Mouse (Mus musculus): ENCODE measurements around the gene Aox4. TPM values are rescaled to one million over a fixed set of nuclear protein-coding genes. Genes with fewer than 3 reads are reported as not detected.

Gene Aox4
- polyA plus RNA-seq, 1 experiment = not detected

DNA sequence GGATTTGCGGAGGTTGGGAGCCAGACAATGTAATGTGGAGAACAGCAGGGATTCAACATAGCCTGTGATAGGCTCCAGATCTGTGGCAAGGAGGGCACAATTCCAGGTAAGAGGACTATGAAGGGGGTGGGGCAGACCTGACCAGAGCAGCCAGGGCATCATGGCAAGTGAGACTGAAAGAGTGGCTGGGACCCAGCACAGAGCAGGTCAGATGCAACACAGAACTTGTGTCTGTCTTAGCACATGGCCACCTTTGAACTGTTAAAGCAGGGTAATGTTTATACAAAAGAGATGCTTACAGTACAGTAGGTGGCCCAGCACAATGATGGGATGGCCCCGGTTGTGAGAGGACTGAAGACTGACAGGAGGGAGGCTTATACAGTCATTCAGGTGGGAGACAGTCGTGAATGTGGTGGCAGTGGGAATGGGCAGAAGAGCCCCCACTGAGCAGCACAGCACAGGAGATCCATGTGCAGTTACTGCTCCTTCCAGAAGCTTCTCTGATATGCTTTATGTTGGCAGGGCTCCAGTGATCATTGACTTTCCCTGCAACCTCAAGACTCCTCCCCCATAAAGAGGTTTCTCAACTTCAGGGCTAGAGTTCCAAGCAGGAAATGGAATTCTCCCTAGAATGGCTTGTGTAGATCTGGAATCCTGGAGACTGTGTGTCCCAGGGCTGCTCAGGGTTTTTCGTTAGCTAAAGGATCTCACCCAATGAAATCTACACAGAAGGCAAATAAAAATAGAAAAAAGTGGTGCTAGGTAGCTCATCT lies 27.5 kb downstream of the Aox4 start:
- H3K27me3 ChIP-seq (ENCODE audit: control insufficient read depth) = no peaks in the 10 kb centered on the region
- no peaks in the 10 kb centered on the region for H3K4me1 ChIP-seq (ENCODE audit: control insufficient read depth)
- no peaks in the 10 kb centered on the region for H3K36me3 ChIP-seq (ENCODE audit: control insufficient read depth)
- H3K9me3 ChIP-seq (ENCODE audit: control insufficient read depth, low read length) = no peaks in the 10 kb centered on the region
- TF ChIP-seq GATA1 (IDR thresholded peaks at IDR 0.05; ENCODE audit: low read length) (no peak), TAL1 (IDR thresholded peaks at IDR 0.05; ENCODE audit: low read length) (no peak)
- no peak overlapping the region for H3K4me3 ChIP-seq (replicated peaks)

- no peaks in the 10 kb centered on the region for H3K27me3 ChIP-seq (ENCODE audit: control insufficient read depth)
- no peaks in the 10 kb centered on the region for H3K36me3 ChIP-seq (ENCODE audit: control insufficient read depth)
- H3K4me3 ChIP-seq (replicated peaks) = no peak overlapping the region
- no peaks in the 10 kb centered on the region for H3K9me3 ChIP-seq (ENCODE audit: control insufficient read depth, low read length)
- no peaks in the 10 kb centered on the region for H3K4me1 ChIP-seq (ENCODE audit: control insufficient read depth)
- TF ChIP-seq GATA1 (IDR thresholded peaks at IDR 0.05; ENCODE audit: low read length) = no peak
- TF ChIP-seq TAL1 (IDR thresholded peaks at IDR 0.05; ENCODE audit: low read length) = no peak
Measured at GRCm38 (mm10) chr1:58238440-58238839, 28.2 kb downstream of the Aox4 start.

- Histone ChIP-seq H3K27me3 (ENCODE audit: control insufficient read depth) (no peaks in the 10 kb centered on the region), H3K4me3 (replicated peaks) (no peak overlapping the region), H3K36me3 (ENCODE audit: control insufficient read depth) (no peaks in the 10 kb centered on the region), H3K9me3 (ENCODE audit: control insufficient read depth, low read length) (no peaks in the 10 kb centered on the region), H3K4me1 (ENCODE audit: control insufficient read depth) (no peaks in the 10 kb centered on the region)
- no peak for TF ChIP-seq TAL1 (IDR thresholded peaks at IDR 0.05; ENCODE audit: low read length)
Measured at GRCm38 (mm10) chr1:58238961-58239360, 28.8 kb downstream of the Aox4 start.

GRCm38 (mm10) chr1:58240347-58240746 lies 30.1 kb downstream of the Aox4 start:
- Histone ChIP-seq H3K4me1 (ENCODE audit: control insufficient read depth) (no peaks in the 10 kb centered on the region), H3K36me3 (ENCODE audit: control insufficient read depth) (no peaks in the 10 kb centered on the region), H3K9me3 (ENCODE audit: control insufficient read depth, low read length) (no peaks in the 10 kb centered on the region), H3K27me3 (ENCODE audit: control insufficient read depth) (no peaks in the 10 kb centered on the region), H3K4me3 (replicated peaks) (no peak overlapping the region)
- TF ChIP-seq GATA1 (IDR thresholded peaks at IDR 0.05; ENCODE audit: low read length) (no peak), TAL1 (IDR thresholded peaks at IDR 0.05; ENCODE audit: low read length) (no peak)

DNA sequence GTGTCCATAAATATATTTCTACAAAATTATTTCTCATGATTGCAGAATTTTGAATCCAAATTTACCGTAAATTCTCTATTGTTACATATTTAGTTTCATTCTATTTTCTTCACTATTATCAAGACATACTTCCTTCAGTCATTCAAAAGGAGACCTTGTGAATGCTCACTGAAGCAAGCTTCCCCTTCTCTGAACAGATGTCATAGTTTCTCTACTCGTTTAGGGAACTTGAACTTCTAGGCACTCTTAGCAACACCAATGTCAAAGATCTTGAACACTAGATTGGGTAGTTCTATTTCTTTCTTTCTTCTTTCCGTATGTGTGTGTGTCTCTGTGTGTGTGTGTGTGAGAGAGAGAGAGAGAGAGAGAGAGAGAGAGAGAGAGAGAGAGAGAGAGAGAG lies 34.3 kb downstream of the Aox4 start:
- Histone ChIP-seq H3K27me3 (ENCODE audit: control insufficient read depth) (no peaks in the 10 kb centered on the region), H3K36me3 (ENCODE audit: control insufficient read depth) (no peaks in the 10 kb centered on the region), H3K4me3 (replicated peaks) (no peak overlapping the region), H3K9me3 (ENCODE audit: control insufficient read depth, low read length) (no peaks in the 10 kb centered on the region), H3K4me1 (ENCODE audit: control insufficient read depth) (no peaks in the 10 kb centered on the region)
- TF ChIP-seq TAL1 (IDR thresholded peaks at IDR 0.05; ENCODE audit: low read length) (no peak), GATA1 (IDR thresholded peaks at IDR 0.05; ENCODE audit: low read length) (no peak)

- Histone ChIP-seq H3K36me3 (ENCODE audit: control insufficient read depth) (no peaks in the 10 kb centered on the region), H3K4me3 (replicated peaks) (no peak overlapping the region), H3K4me1 (ENCODE audit: control insufficient read depth) (no peaks in the 10 kb centered on the region), H3K9me3 (ENCODE audit: control insufficient read depth, low read length) (no peaks in the 10 kb centered on the region), H3K27me3 (ENCODE audit: control insufficient read depth) (no peaks in the 10 kb centered on the region)
- TF ChIP-seq TAL1 (IDR thresholded peaks at IDR 0.05; ENCODE audit: low read length) (no peak), GATA1 (IDR thresholded peaks at IDR 0.05; ENCODE audit: low read length) (no peak)
Measured at GRCm38 (mm10) chr1:58248518-58248917, 38.3 kb downstream of the Aox4 start.

DNA sequence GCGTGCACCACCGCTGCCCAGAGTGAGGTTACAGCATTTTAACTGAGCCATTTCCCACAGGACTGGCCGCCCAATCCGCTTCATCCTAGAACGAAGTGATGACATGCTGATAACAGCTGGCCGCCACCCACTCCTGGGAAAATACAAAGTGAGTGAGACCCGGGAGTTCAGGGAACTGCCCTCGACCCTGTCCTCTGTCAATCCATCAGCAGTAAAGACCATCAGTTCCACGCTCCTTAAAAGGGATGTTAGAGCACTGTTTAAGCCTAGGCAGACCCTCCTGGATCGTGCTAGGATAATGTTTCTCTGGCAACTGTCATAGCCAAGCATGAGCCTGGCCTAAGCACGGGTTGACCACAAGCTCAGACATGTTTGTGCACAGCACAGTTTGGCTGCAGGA lies 43.3 kb downstream of the Aox4 start:
- Histone ChIP-seq H3K4me1 (ENCODE audit: control insufficient read depth) (no peaks in the 10 kb centered on the region), H3K9me3 (ENCODE audit: control insufficient read depth, low read length) (no peaks in the 10 kb centered on the region), H3K4me3 (replicated peaks) (no peak overlapping the region), H3K27me3 (ENCODE audit: control insufficient read depth) (no peaks in the 10 kb centered on the region), H3K36me3 (ENCODE audit: control insufficient read depth) (no peaks in the 10 kb centered on the region)
- no peak for TF ChIP-seq GATA1 (IDR thresholded peaks at IDR 0.05; ENCODE audit: low read length)
- TF ChIP-seq TAL1 (IDR thresholded peaks at IDR 0.05; ENCODE audit: low read length) = no peak

GRCm38 (mm10) chr1:58257195-58257991 lies 47.2 kb downstream of the Aox4 start:
- Histone ChIP-seq H3K4me1 (ENCODE audit: control insufficient read depth) (no peaks in the 10 kb centered on the region), H3K36me3 (ENCODE audit: control insufficient read depth) (no peaks in the 10 kb centered on the region), H3K9me3 (ENCODE audit: control insufficient read depth, low read length) (no peaks in the 10 kb centered on the region), H3K27me3 (ENCODE audit: control insufficient read depth) (no peaks in the 10 kb centered on the region), H3K4me3 (replicated peaks) (no peak overlapping the region)
- TF ChIP-seq TAL1 (IDR thresholded peaks at IDR 0.05; ENCODE audit: low read length) (no peak), GATA1 (IDR thresholded peaks at IDR 0.05; ENCODE audit: low read length) (no peak)

DNA sequence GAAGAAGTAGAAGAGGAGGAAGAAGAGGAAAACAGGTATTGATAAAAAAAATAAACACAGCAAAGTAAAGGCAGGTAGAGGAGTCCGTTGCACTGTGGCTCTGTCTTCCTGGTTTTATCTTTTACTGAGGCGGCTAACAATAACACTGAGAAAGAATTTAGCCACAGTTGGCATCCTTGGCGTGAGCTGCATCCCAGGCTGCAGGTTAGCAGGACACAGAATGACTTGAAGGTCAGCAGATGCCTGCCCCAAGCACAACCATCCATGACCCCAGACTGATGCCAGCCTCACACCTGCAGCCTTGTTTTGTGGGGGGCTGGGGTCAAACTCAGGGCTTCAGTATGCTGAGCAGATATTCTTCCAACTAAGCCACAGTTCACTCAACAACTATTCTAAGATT lies 50.1 kb downstream of the Aox4 start:
- H3K4me3 ChIP-seq (replicated peaks) = no peak overlapping the region
- H3K9me3 ChIP-seq (ENCODE audit: control insufficient read depth, low read length) = no peaks in the 10 kb centered on the region
- no peaks in the 10 kb centered on the region for H3K4me1 ChIP-seq (ENCODE audit: control insufficient read depth)
- H3K36me3 ChIP-seq (ENCODE audit: control insufficient read depth) = no peaks in the 10 kb centered on the region
- no peaks in the 10 kb centered on the region for H3K27me3 ChIP-seq (ENCODE audit: control insufficient read depth)
- TF ChIP-seq GATA1 (IDR thresholded peaks at IDR 0.05; ENCODE audit: low read length) = no peak
- TF ChIP-seq TAL1 (IDR thresholded peaks at IDR 0.05; ENCODE audit: low read length) = no peak

Data from erythroblast, embryonic 14.5 days (primary cell).